Mouse (Mus musculus) activated CD4-positive, CD25-positive, alpha-beta regulatory T cell, adult 4 months (primary cell): Measurements from ENCODE around the gene Bend4. TPM values are rescaled to one million over a fixed set of nuclear protein-coding genes. Genes with fewer than 3 reads are reported as not detected.

Experiments
- ATAC-seq: one replicate; pipeline ENCODE4 v1.8.0; 2017
- polyA plus RNA-seq, 2 experiments: library from polyadenylated mRNA; unstranded; fragments of 100-300 nt; shearing (Covaris generic); gene quantifications; one replicate each; pipeline ENCODE4 v1.2.1; 2017

Bend4 gene
- polyA plus RNA-seq: under 1 TPM; 0.19 to 0.20 TPM

DNA sequence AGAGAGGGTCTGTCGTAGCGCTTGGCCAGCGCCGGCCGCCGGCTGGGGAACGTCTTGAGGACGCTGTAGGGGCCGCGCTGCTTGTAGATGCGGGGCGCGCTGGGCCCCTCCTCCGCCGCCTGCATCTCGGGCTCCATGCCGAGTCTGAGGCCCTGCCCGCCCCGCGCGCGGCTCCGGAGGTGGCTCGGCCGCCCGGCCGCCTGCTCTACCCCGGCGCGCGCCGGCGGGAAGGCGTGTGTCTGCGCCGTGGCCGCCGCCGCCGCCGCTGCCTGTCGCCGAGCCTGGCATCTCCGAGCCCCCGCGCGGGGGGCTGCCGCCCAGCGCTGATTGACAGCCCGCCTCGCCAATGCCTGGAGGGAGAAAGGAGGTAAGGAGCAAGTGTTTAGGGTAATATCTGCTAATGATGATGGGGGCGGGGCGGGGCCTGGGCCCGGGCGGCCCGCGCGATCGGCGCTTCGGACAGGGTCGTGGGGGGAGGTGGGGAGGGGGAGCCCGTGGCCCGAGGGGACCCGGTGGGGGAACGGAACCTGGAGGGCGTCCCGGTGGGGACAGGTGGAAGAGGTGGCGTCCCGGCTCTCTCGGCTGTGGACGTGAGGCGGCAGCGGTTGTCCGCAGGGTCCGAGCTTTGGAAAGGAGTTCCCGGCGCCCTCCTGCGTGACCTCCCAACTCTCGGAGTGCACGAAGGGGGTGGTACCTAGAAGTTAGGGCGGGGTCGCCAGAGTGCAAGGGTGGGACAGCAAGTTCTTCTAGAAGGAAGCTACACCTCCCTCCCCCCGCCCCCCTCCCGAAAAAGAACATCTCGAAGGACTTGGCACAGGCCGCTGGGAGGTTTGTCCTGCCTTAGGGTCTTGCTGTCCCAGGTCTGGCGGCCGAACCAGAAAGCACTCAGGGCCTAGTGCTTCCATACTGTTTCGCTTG, at the start of gene Bend4:
Bend4 (minus strand) TSS at position 868 of the 918 bp plus-strand sequence.
- ATAC-seq: peak; percentile 36

GRCm38 (mm10) chr5:67473723-67474122, 45.6 kb upstream of the Bend4 start:
- no peak for ATAC-seq

- no peak for ATAC-seq
Observed at GRCm38 (mm10) chr5:67473094-67473493, 45.0 kb upstream of the Bend4 start.

- ATAC-seq: no peak
Observed at GRCm38 (mm10) chr5:67466866-67467530, 38.9 kb upstream of the Bend4 start.

- no peak for ATAC-seq
Observed at GRCm38 (mm10) chr5:67464899-67465298, 36.8 kb upstream of the Bend4 start.

- no peak for ATAC-seq
Observed at GRCm38 (mm10) chr5:67463636-67464035, 35.5 kb upstream of the Bend4 start.

GRCm38 (mm10) chr5:67462331-67462730, 34.2 kb upstream of the Bend4 start:
- no peak for ATAC-seq

- ATAC-seq: no peak
Observed at GRCm38 (mm10) chr5:67456841-67457240, 28.7 kb upstream of the Bend4 start.

- no peak for ATAC-seq
Observed at GRCm38 (mm10) chr5:67454282-67454681, 26.2 kb upstream of the Bend4 start.

GRCm38 (mm10) chr5:67449957-67450630, 22.0 kb upstream of the Bend4 start:
- no peak for ATAC-seq

- ATAC-seq: no peak
Observed at GRCm38 (mm10) chr5:67446526-67446925, 18.4 kb upstream of the Bend4 start.

DNA sequence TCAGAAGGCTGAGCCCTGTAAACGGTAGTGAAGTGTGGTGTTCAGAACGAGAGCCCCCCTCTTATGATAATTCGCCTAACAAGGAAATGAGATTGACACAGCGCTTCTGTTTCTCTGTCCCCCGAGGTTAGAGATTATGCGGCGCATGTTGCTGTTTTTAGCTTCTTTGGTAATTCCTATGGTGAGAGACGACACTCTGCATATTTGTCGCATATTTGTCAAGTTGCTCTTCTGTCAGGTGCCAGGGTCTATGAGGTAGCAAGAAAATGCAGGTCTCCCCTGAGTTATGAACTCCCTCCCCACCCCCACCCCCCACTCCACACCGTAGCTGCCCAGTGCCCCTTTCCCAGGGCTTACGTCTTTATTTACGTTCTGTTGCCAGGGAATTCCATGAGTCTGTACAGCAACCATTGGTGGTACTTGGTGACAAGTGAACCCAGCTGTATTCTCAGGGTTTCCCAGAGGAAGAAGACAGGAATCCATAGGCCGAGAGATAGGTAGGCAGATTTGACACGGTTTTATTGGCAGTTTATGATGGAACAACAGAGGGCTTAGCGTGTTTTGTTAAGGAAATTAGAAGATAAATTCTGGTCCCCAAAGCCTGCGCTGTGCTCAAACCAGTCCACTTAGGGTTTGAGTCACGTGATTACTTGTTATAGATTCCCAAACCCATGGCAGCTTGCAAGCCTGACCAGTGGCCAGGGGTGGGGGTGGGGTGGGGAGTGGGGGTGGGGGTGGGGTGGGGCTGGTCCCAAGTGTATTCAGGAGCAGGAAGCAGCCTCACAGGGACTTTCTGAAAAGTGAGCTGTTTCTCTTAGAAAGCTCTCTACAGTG, 16.3 kb upstream of the Bend4 start:
- no peak for ATAC-seq

GRCm38 (mm10) chr5:67442813-67443450, 14.8 kb upstream of the Bend4 start:
- no peak for ATAC-seq

DNA sequence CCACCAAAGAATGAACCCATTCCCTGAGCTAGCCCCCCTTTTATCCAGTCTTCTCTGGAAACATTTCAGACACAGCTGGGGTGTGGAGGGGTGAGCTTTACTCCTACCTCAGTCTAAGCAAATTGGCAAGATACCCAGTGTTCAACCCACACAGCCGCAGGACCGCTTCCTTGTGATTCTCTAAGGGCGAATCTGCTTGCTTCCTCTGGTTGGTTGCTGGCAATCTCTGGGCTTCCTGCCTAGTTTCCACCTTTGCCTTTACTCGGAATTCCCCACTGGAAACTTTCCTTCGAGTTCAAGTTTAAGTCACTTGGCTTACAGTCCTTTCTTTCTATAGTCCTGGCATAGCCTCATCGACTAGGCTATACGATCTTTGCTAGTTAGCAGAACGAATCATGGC, 12.5 kb upstream of the Bend4 start:
- ATAC-seq: no peak

DNA sequence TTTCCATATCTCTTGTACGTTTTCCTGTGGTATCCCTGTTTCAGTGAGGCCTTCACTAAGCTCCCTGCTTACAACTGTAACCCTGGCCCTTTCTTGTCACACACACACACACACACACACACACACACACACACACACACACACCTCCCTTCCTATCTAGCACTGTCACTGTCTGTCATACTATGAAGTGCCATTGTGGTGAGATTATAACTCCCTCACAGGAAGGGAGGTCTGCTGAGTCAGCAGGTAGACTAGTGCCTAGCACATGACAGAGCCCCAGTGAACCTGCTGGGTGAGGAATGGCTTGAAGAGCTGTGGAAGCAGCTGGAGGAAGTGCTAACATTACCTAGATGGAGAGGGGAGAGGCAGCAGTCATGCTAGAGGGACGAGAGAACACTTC, 9.3 kb upstream of the Bend4 start:
- no peak for ATAC-seq

- no peak for ATAC-seq
Observed at GRCm38 (mm10) chr5:67426478-67427442, 1.4 kb downstream of the Bend4 start.

GRCm38 (mm10) chr5:67426011-67426410, 2.1 kb downstream of the Bend4 start:
- ATAC-seq: no peak

DNA sequence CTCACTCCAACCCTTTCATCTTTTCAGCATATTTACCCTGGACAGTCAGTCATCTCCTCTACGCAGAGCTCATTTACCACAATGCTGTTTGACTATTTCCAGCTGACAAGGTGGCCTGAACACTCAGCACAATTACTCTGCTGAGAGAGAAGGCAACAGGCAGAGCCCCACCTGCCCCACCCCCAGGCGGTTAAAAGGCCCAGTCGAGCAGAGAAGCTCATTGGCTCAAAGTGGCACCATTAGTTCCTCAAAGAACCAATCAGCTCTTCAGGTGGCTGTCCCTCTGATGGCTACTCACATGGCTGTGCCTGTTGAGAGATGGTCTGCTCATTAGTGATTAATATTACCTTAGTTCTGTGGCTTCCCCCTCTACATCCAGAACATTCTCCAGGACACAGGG, 3.5 kb downstream of the Bend4 start:
- ATAC-seq: no peak

DNA sequence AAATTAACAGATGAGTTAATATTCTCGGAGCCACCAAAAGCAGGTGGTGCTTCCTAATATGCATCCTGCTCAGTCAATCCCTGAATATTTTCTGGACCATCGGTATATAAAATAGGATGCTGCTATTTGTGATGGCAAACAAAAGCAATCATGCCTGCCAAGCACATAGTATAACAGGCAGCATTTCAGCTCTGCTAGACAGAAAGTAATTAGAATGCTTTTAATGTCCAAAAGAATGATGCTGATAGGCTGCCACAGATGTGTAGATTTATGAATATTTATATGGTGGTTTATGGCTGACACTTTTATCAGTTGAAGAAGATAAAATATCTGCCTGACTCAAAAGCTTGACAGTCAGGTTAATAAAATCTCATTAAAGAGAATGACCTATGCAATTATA, 4.1 kb downstream of the Bend4 start:
- ATAC-seq: no peak

DNA sequence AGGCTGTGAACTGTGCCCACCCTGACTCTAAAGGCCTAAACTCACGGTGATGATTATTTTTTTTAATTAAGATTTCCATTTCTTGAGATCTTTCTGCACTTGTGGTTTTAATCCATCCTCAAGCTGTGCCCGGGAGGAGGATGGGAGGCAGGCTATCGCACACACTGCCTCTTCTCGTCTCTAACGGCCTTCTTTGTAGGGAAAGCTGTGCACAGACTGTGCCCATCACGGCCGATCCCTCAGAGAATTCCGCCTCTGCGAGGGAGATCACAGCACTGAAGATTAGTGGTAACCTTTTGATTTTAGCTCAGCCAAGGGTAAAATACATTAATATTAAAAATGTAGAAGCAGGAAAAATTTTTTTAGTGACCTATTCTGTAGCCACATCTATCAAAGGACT, 4.8 kb downstream of the Bend4 start:
- no peak for ATAC-seq

DNA sequence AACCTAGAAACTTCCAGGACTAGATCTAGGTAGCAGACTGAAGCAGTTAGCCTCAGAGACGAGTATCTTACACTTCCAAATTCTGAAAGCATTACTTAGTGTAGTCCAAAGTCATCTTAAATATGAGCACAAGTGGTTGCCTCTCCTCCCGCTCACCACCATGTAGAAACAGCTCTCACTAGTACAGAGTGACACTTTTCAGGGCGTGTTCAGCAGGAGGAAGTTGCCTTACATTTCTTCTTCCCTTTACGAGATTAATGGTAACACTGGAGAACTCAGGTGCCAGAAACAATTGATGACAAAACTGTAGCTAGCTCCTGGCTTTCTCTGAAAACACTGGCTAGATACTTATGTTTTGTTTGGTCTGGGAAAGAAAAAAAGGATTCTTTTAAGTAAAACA, 8.7 kb downstream of the Bend4 start:
- no peak for ATAC-seq
